Mouse (Mus musculus) embryonic facial prominence, embryonic 11.5 days (tissue): ENCODE measurements at regions not wholly inside any gene's neighbourhood (a gene's known extent, or its start where the extent isn't known, plus 50 kb on each side); places are given as distances from the start of the nearest gene placed in this dataset.
A peak's percentile ranks its signal among the peaks of the same experiment; 100 is the strongest.

Experiments used
- ATAC-seq: fragments of 200-750 bp; cut with Nextera tagmentation; replicated peaks from 2 replicates; pipeline ENCODE4 v1.8.0; 2017; ENCODE audit warnings: low read depth; ENCODE audit not compliant: insufficient number of reproducible peaks, low FRiP score, low TSS enrichment
- DNase-seq: peaks from one replicate; pipeline ENCODE4 v3.0.0-alpha.2; 2015; ENCODE audit warnings: low spot score
- H3K27ac ChIP-seq: fragments of 300-500 bp; sonication (generic); replicated peaks from 2 replicates; pipeline ENCODE4 v1.5.1; 2014; ENCODE audit warnings: mild to moderate bottlenecking, low read depth, low read length, control low read depth
- H3K27me3 ChIP-seq: fragments of 300-500 bp; sonication (generic); 2 replicates; pipeline ENCODE4 v1.6.1; 2014; ENCODE audit warnings: mild to moderate bottlenecking, low read length, moderate library complexity, mixed read lengths; ENCODE audit not compliant: control insufficient read depth, insufficient read depth
- H3K36me3 ChIP-seq: fragments of 300-500 bp; sonication (generic); replicated peaks from 2 replicates; pipeline ENCODE4 v1.6.1; 2014; ENCODE audit warnings: low read depth, mild to moderate bottlenecking, low read length, moderate library complexity, mixed read lengths; ENCODE audit not compliant: control insufficient read depth, insufficient read depth
- H3K4me1 ChIP-seq: fragments of 300-500 bp; sonication (generic); 2 replicates; pipeline ENCODE4 v1.6.1; 2014; ENCODE audit warnings: low read length, mixed read lengths; ENCODE audit not compliant: control insufficient read depth, insufficient read depth
- H3K4me2 ChIP-seq: fragments of 300-500 bp; sonication (generic); 2 replicates; pipeline ENCODE4 v1.6.1; 2014; ENCODE audit warnings: low read depth, mild to moderate bottlenecking, control low read depth, low read length, moderate library complexity
- H3K4me3 ChIP-seq: fragments of 300-500 bp; sonication (generic); 2 replicates; pipeline ENCODE4 v1.5.1; 2014; ENCODE audit warnings: low read depth, low read length, control low read depth
- H3K9ac ChIP-seq: fragments of 300-500 bp; sonication (generic); replicated peaks from 2 replicates; pipeline ENCODE4 v1.6.1; 2014; ENCODE audit warnings: mild to moderate bottlenecking, control low read depth, low read length
- H3K9me3 ChIP-seq: fragments of 300-500 bp; sonication (generic); replicated peaks from 2 replicates; pipeline ENCODE4 v1.6.1; 2016; ENCODE audit warnings: mild to moderate bottlenecking, low read length, inconsistent platforms, mixed read lengths; ENCODE audit not compliant: control insufficient read depth
- whole genome bisulfite sequencing: fragments of 180-500 bp; shearing (Covaris S2); extraction: QIAGEN DNeasy Blood & Tissue Kit; methylation state at CpG from one replicate; pipeline ENCODE4 v1.1.7; 2014; 5-methylcytosine and 5-hydroxymethylcytosine counted together

DNA sequence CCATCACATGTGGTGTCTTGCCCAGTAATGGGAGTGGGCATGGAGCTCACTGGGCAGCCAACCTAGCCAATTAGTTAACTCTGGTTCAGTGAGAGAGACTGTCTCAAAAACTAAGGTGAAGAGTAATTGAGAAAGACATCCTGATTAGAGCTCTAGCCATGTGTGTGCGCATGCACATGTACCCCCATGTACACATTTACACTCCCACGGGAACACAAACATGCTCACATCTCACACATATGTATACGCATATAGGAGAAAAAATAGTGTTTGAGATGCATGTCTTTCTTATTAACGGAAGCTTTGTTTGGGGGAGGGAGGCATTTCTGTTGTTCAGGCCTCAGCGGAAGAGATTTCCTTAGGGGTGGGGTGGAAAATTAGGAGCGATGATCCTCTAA is 99.4 kb downstream of the Rpap3 start:
- H3K27ac ChIP-seq: no peak overlapping the region

DNA sequence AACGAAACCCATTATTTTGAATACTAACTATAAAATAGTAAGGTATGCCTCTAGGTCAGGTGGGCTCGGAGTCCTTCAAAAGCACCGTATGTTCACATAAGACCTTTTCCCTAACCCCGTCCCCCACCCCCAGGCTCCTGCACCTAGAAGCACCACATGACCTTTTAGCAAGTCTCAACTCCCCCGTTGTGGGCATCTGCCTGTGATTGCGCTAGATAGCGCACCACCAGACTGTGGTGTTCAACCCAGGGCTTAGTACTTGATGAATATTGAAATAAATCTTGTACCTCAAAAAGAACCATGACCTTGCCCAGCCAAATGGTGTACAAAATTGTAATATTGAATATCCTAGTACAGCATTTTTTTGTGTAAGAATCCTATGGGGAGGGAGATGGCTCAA is 99.8 kb downstream of the Rpap3 start:
- no peak overlapping the region for H3K4me3 ChIP-seq
- no peaks in the 10 kb centered on the region for H3K27me3 ChIP-seq
- DNase-seq: no peak
- H3K4me1 ChIP-seq: no peaks in the 10 kb centered on the region; the same call in 1 of the 2 replicates
- H3K9ac ChIP-seq: no peak overlapping the region
- ATAC-seq: no peak
- H3K36me3 ChIP-seq: no peaks in the 10 kb centered on the region
- no peak overlapping the region for H3K4me2 ChIP-seq
- 84% methylated on average over 7 of the region's 7 CpGs for WGBS
- H3K9me3 ChIP-seq: no peaks in the 10 kb centered on the region
- no peak overlapping the region for H3K27ac ChIP-seq

More for the DNA sequence above, 99.4 kb downstream of the Rpap3 start:
- H3K9me3 ChIP-seq: no peaks in the 10 kb centered on the region
- no peaks in the 10 kb centered on the region for H3K27me3 ChIP-seq
- no peaks in the 10 kb centered on the region for H3K36me3 ChIP-seq
- H3K4me3 ChIP-seq: peak overlapping the region; percentile 30
- peak overlapping the region; percentile 62 for H3K4me2 ChIP-seq
- H3K9ac ChIP-seq: peak overlapping the region; percentile 54
- ATAC-seq (no peak), DNase-seq (no peak)
- 34% methylated on average over 6 of the region's 6 CpGs for WGBS
- H3K4me1 ChIP-seq: no peaks in the 10 kb centered on the region; the same call in 1 of the 2 replicates

GRCm38 (mm10) chr15:97603492-97603891 is 102.1 kb downstream of the Rpap3 start:
- Histone ChIP-seq H3K27me3 (no peaks in the 10 kb centered on the region), H3K27ac (no peak overlapping the region), H3K4me1 (no peaks in the 10 kb centered on the region; the same call in 1 of the 2 replicates), H3K9ac (no peak overlapping the region), H3K4me2 (no peak overlapping the region), H3K4me3 (no peak overlapping the region), H3K36me3 (no peaks in the 10 kb centered on the region), H3K9me3 (no peaks in the 10 kb centered on the region)
- DNase-seq: no peak
- 59% methylated on average over 6 of the region's 6 CpGs for WGBS
- ATAC-seq: no peak

- Histone ChIP-seq H3K4me2 (no peak overlapping the region), H3K27ac (no peak overlapping the region), H3K27me3 (no peaks in the 10 kb centered on the region), H3K9me3 (no peaks in the 10 kb centered on the region), H3K4me3 (no peak overlapping the region), H3K9ac (no peak overlapping the region), H3K4me1 (no peaks in the 10 kb centered on the region), H3K36me3 (no peaks in the 10 kb centered on the region)
- DNase-seq (no peak), ATAC-seq (no peak)
- 78% methylated on average over 8 of the region's 8 CpGs for WGBS
These were observed 107.4 kb downstream of the Rpap3 start for GRCm38 (mm10) chr15:97598270-97598669.

GRCm38 (mm10) chr15:97596514-97597081 is 109.0 kb downstream of the Rpap3 start:
- ATAC-seq (no peak), DNase-seq (no peak)
- H3K9ac ChIP-seq: no peak overlapping the region
- H3K4me1 ChIP-seq: no peaks in the 10 kb centered on the region
- H3K27ac ChIP-seq: no peak overlapping the region
- WGBS: 82% methylated on average over 8 of the region's 8 CpGs
- no peaks in the 10 kb centered on the region for H3K36me3 ChIP-seq
- H3K9me3 ChIP-seq: no peaks in the 10 kb centered on the region
- no peak overlapping the region for H3K4me3 ChIP-seq
- H3K27me3 ChIP-seq: no peaks in the 10 kb centered on the region
- no peak overlapping the region for H3K4me2 ChIP-seq

DNA sequence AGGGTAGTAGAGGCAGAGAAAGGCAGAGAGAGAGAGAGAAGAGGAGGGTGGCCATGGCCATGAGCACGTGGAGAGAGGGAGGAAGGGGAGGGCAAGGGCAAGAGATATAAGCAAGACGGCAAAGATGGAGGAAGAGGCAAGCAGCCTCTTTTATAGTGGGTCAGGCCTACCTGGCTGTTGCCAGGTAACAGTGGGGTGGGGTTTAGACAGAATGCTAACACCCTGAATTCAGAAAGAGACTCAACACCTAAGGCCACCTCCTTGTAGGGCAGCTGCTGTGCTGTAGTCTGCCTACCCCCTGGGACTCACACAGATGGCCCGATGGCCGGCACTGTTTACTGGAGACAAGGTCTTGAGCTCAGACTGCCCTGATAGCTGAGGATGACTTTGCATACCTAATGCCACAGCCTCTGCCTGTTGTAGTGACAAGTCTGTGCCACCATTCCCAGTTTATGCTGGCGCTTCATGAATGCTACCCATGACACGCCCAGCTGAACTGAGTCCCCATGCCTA is 110.3 kb downstream of the Rpap3 start:
- DNase-seq (no peak), ATAC-seq (no peak)
- Histone ChIP-seq H3K27ac (no peak overlapping the region), H3K4me3 (no peak overlapping the region), H3K4me2 (no peak overlapping the region), H3K27me3 (no peaks in the 10 kb centered on the region), H3K9ac (no peak overlapping the region), H3K9me3 (no peaks in the 10 kb centered on the region), H3K4me1 (no peaks in the 10 kb centered on the region), H3K36me3 (no peaks in the 10 kb centered on the region)
- WGBS: 78% methylated on average over 6 of the region's 6 CpGs

DNA sequence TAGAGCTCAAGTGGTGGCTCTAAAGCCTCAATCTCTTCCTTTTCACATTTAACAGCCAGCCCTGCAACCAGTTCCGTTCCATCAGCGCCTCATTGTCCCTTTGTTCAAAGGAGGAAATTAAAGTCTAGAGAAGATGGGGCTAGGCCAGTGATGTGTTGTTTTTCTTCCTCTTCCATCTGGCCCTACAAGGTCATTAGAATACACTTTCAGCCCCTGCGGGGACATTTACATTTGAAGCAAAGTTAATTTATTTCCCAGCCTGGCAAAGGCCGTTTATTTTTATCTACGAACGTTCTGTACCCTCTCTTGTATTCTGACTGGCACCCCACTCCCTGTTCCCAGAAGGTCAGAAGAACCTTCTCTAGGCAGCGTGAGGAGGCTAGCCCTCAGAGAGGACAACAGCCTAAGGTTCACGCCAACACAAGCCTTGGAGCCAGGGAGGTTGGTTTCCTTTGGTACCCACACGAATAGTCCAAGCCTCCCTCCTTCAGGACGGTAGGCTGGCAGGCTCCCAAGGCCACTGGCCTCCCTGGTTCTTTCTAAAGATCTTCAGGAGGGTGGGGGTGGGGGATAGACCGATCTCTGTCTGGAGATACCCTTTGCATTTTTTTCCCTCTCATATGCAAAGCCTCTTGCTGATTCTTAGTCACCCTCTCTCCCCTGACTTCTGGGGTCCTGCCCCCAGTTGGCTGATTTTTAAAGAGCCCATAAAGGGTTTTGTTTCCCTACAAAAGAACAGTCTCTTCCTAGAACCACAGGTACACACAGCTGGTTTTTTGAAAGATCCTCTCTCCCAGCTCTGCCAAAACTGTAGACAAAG is 111.6 kb downstream of the Rpap3 start:
- no peak overlapping the region for H3K4me3 ChIP-seq
- H3K27me3 ChIP-seq: no peaks in the 10 kb centered on the region
- no peak for ATAC-seq
- no peak for DNase-seq
- no peak overlapping the region for H3K9ac ChIP-seq
- H3K4me1 ChIP-seq: no peaks in the 10 kb centered on the region
- no peak overlapping the region for H3K4me2 ChIP-seq
- H3K27ac ChIP-seq: no peak overlapping the region
- 53% methylated on average over 11 of the region's 11 CpGs for WGBS
- H3K9me3 ChIP-seq: no peaks in the 10 kb centered on the region
- H3K36me3 ChIP-seq: no peaks in the 10 kb centered on the region

GRCm38 (mm10) chr15:97592786-97593185 is 112.8 kb downstream of the Rpap3 start:
- no peaks in the 10 kb centered on the region for H3K9me3 ChIP-seq
- no peak overlapping the region for H3K9ac ChIP-seq
- ATAC-seq: no peak
- no peak overlapping the region for H3K27ac ChIP-seq
- DNase-seq: no peak
- no peaks in the 10 kb centered on the region for H3K36me3 ChIP-seq
- 84% methylated on average over 11 of the region's 11 CpGs for WGBS
- H3K27me3 ChIP-seq: no peaks in the 10 kb centered on the region
- no peaks in the 10 kb centered on the region for H3K4me1 ChIP-seq
- no peak overlapping the region for H3K4me2 ChIP-seq
- no peak overlapping the region for H3K4me3 ChIP-seq
